Mouse (Mus musculus) right cerebral cortex, postnatal 4 days (tissue): Measurements from ENCODE around the gene Btbd3.

ENCODE experiments used
- DNase-seq: peaks from one replicate; pipeline ENCODE4 v3.0.0-alpha.2; 2022

The Btbd3 gene

GRCm38 (mm10) chr2:138555106-138555862 lies 298.9 kb downstream of the Btbd3 start:
- DNase-seq = no peak

- no peak for DNase-seq
Measured at GRCm38 (mm10) chr2:138585930-138586329, 329.6 kb downstream of the Btbd3 start.

GRCm38 (mm10) chr2:138587335-138587734 lies 331.0 kb downstream of the Btbd3 start:
- no peak for DNase-seq

DNA sequence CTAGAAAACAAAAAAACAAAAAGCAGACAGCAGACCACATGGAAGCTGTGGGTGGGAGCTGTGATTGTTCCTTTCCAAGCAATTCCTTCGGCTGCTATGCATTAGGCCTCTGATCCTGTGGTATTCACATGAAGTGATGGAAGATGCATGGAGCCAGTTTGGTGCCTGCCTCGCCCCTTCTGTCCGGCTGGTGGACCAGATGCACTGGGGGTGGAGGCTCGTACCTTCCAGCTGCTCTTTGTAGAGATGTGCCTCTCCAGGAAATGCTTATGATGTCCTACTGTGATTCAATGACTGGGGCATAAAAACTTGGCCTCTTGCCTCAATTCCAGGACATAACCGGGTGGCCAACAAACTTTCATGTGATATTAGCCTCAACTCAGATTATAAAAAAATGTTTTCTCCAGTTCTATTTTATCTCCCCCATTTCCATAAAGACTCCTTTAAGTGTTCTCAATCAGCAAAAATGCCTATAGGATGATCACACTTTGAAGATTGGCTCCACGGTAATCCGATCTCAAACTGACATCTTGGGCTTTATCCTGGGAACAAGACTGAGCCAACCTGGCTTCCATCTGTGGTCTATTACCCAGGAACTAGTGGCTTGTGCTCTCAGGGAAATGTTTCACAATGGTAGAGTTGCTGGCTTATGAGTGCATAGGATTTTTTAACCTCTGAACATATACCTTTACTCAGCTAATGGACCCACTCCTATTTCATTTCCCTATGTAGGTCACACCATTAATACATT lies 331.6 kb downstream of the Btbd3 start:
- DNase-seq = no peak

DNA sequence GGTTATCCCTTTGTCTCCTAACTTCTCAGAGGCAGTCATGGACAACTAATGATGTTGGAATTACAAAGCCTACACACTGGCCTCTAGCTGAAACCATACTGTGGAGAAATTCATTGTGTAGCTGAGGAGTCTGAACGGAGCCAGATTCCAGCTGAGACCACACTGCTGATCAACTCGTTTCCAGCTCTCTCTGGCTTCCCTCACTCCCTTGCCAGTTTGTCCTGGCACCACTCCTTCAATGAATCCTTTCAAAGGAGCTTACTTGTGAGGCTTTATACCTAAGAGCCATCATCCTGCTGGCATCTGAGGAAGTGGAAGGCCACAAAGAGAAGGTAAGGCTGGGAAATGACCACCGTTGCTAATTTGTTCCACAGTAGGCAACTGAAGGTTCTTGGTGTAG lies 332.7 kb downstream of the Btbd3 start:
- DNase-seq = no peak

GRCm38 (mm10) chr2:138590307-138590706 lies 333.9 kb downstream of the Btbd3 start:
- no peak for DNase-seq

DNA sequence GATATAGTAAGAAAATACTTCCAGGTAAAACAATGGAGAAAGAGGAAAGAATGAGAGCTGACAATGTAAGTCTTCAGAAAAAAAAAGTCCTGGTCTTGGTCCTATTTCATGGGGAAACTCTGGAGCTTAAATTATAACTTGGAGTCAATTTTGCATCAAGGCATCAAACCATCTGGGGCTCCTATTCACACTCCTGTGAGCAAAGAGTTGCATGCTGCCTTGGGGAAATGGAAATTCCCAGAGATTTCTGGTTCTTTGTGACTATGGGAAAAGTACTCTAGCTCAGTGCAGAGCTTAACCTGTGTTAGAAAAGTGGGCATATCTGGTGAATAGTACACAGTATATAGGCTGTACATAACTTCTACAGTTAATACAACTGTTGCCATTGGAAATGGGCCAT lies 356.0 kb downstream of the Btbd3 start:
- DNase-seq = no peak

DNA sequence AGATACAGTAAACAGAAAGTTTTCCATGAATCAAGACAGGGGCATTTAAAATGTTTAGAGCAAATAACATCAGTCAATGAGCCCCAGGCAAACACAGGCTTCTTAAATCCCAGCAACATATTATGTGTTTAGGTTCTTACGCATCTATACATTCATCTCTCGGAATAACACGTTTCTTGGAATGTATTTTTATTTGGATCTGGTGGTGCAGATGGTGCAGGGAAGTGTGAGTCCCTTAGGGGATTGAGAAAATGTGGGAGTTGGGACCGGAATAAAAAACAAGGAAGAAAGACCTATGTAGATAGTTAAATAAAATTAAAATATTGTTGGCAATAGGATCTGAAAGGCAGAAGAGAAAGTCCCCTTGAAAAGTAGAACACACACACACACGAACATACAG lies 361.1 kb downstream of the Btbd3 start:
- no peak for DNase-seq
